Mouse (Mus musculus) thymus, postnatal 0 days (tissue): ENCODE results near the gene Slc24a1. TPM values are rescaled to one million over a fixed set of nuclear protein-coding genes. Genes with fewer than 3 reads are reported as not detected.
A peak's percentile ranks its signal among the peaks of the same experiment; 100 is the strongest.
"Not testable (repeated sequence)": the region's sequence is repeated elsewhere in the genome, so short reads cannot be mapped to it uniquely, and the experiment has no call there.

Experiments used
- DNase-seq: peaks from one replicate; pipeline ENCODE4 v3.0.0-alpha.2; 2015; ENCODE audit warnings: low spot score
- polyA plus RNA-seq: library from polyadenylated mRNA; unstranded; fragments of >200 nt; fragmentation: Nextera tagmentation; extraction: Ambion mirVana; gene quantifications from 2 replicates; pipeline ENCODE4 v1.2.1, GENCODE M21; 2015

Gene Slc24a1
- polyA plus RNA-seq, result 0.06 and 0.08 TPM in 2 replicates

DNA sequence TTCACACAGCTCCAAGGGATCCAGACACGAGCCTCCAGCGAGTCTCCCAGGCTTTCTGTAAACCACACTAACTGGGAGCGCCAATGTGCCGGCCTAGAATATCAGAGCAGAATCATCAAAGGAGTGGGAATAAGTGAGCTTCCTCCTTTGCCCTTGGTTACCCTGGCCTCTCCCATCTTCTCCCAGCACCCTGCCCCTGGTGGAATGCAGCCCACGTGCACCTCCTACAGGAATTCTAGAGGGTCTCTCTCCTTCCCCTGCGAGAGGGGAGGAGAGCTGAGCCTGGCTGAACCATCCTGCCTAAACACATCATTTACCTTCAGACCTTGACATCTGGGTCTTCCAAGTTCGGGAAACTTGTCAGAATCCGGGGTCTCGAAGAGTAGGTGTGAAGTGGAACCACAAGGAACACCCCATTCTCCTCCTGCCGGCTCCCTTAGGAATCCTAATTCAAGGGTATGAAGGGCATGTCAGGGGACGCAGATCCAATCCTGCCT, at the start of gene Slc24a1:
Slc24a1 (minus strand) TSS at position 447 of the 497 bp plus-strand sequence.
- no peak for DNase-seq

GRCm38 (mm10) chr9:64995464-64995863, 44.1 kb upstream of the Slc24a1 start:
- not testable (repeated sequence) for DNase-seq

DNA sequence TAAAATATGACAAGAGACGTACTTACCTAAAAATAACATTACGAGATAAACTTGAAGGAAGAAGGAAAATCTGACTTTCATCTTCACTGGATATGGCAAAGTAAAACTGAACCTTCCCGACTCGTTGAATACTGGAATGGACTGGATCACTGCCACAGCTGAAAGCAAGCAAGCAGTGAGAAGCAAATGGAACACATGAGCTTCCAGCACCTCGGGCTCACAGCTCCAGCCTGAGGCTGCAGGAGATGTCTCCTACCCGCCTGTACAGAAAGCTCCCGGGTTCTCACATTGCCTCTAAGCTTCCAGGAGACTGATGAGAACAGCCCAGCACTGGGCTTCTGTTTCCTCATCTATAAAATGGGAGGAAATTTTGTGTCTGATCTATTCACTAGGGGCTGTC, 38.9 kb upstream of the Slc24a1 start:
- DNase-seq, result no peak

- DNase-seq, result no peak
Observed at GRCm38 (mm10) chr9:64988443-64988842, 37.0 kb upstream of the Slc24a1 start.

- DNase-seq, result no peak
Observed at GRCm38 (mm10) chr9:64987651-64988050, 36.2 kb upstream of the Slc24a1 start.

DNA sequence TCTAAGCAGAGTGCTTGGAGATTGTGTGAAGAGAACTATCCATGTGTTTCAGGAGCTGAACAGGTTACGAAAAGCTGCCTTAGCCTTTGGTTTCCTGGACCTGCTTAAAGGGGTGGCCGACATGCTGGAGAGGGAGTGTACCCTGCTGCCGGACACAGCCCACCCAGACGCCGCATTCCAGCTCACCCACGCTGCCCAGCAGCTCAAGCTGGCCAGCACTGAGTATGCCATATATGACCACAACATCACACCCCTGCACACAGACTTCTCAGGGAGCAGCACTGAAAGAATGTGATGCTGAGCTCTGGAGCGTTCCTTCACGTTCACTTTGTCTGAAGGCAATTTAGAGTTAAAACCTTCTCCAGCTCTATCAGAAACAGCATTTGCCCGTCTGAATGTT, 34.4 kb upstream of the Slc24a1 start:
- no peak for DNase-seq

GRCm38 (mm10) chr9:64985037-64985794, 33.8 kb upstream of the Slc24a1 start:
- no peak for DNase-seq

DNA sequence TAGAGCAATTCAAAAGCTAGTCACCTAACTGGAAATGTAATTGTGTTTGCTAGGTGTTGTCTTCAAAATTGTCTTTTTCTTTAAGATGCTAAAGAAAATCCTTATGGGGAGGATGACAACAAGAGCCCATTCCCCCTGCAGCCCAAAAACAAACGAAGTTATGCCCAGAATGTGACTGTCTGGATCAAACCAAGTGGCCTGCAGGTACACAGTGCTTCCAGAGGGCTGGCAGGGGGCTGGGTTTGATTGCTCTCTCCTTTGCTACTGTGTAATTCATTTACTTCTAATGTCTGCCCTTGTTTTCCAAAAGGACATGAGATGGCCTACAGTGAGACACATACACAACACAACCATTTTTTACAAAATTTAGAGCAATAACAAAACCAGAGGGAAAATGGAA, 30.5 kb upstream of the Slc24a1 start:
- DNase-seq, result no peak

DNA sequence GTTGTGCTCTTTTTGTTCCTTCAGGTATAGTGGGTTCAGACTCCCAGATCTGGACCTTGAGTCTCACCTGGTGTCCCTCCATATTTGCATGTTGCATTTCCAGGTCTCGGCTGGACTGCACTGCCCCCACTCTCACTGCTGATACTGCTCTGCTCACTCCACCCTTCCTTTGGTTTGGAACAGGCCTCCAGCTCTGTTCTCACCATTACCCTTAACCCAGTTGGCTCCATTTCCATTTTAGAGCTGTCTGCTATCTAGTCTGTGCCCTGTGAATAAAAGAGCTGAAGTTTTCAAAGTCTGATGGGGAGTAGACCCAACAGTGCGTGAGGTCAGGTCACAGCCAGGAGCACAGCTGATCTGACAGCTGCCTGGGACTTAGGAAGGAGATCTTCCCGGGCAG, 29.1 kb upstream of the Slc24a1 start:
- DNase-seq, result no peak

GRCm38 (mm10) chr9:64960978-64961320, 9.5 kb upstream of the Slc24a1 start:
- DNase-seq, result no peak

- DNase-seq, result peak; percentile 96
Observed at GRCm38 (mm10) chr9:64960117-64960977, 8.9 kb upstream of the Slc24a1 start, which contains the start of gene Ints14. Ints14 (plus strand) TSS chr9:64960905.

- no peak for DNase-seq
Observed at GRCm38 (mm10) chr9:64957276-64957675, 5.9 kb upstream of the Slc24a1 start.

GRCm38 (mm10) chr9:64956337-64956736, 4.9 kb upstream of the Slc24a1 start:
- DNase-seq, result peak; percentile 62

- DNase-seq, result no peak
Observed at GRCm38 (mm10) chr9:64953190-64953589, 1.8 kb upstream of the Slc24a1 start.

- no peak for DNase-seq
Observed at GRCm38 (mm10) chr9:64952055-64952454, 648 bp upstream of the Slc24a1 start.

GRCm38 (mm10) chr9:64947483-64948095, 3.8 kb downstream of the Slc24a1 start:
- DNase-seq, result no peak

- DNase-seq, result no peak
Observed at GRCm38 (mm10) chr9:64943997-64944396, 7.4 kb downstream of the Slc24a1 start.

GRCm38 (mm10) chr9:64941650-64942049, 9.8 kb downstream of the Slc24a1 start:
- no peak for DNase-seq

DNA sequence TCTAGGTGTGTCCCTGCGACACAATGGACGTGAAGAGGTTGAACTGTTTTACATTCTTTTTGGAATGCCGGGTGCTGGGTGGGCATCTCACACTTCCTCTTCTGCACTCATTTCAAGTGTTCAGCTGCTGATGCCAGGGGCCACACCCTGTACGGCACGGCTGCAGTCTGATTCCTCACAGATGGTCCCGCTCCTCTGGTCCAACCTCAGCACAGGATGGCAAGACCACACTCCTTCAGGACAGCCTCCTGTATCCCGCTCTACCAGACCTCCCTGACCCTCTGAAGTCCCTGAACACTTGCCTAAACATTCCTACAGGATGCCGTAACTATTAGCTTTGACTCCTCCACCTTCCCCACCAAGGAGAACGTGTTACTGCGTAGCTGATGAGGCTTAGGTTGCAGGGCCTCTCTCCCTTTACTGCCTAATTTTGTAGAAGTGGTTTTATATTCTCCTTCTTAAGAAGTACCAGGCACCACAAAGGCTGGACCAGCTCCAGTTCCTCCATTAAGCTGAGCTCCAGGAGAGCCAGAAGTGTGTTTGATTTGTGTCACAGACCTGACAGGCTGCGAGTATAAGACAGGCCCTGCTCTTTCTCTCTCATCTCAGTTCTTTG, 10.6 kb downstream of the Slc24a1 start:
- no peak for DNase-seq

GRCm38 (mm10) chr9:64939790-64940189, 11.6 kb downstream of the Slc24a1 start:
- no peak for DNase-seq

DNA sequence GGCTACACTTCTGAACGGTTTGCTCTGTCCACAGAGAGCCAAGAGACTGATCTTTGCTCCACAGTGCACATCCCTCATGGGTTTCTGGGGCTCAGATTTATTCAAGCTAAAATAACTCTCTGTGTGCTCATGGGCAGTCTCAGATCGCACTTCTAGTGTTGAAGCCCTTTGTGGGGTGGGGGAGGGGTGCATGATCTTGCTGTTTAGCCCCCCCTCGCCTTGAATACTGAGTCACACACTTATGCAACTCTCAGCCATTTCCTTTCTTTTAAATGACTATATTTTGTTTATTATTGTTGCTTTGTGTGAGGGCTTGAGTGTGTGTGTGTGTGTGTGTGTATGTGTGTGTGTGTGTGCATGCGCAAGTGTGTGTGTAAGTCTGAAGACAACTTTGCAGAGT, 12.1 kb downstream of the Slc24a1 start:
- no peak for DNase-seq
